Mouse (Mus musculus) liver, embryonic 14.5 days (tissue): ENCODE results near the gene Gm11213.

Source experiments
- CTCF ChIP-seq: IDR thresholded peaks from 2 replicates; pipeline ENCODE4 v1.5.1; 2016; ENCODE audit warnings: antibody characterized with exemption, low read depth, control low read depth
- EP300 ChIP-seq: IDR thresholded peaks from 2 replicates; pipeline ENCODE4 v1.6.1; 2016; ENCODE audit warnings: antibody characterized with exemption, low read depth

DNA sequence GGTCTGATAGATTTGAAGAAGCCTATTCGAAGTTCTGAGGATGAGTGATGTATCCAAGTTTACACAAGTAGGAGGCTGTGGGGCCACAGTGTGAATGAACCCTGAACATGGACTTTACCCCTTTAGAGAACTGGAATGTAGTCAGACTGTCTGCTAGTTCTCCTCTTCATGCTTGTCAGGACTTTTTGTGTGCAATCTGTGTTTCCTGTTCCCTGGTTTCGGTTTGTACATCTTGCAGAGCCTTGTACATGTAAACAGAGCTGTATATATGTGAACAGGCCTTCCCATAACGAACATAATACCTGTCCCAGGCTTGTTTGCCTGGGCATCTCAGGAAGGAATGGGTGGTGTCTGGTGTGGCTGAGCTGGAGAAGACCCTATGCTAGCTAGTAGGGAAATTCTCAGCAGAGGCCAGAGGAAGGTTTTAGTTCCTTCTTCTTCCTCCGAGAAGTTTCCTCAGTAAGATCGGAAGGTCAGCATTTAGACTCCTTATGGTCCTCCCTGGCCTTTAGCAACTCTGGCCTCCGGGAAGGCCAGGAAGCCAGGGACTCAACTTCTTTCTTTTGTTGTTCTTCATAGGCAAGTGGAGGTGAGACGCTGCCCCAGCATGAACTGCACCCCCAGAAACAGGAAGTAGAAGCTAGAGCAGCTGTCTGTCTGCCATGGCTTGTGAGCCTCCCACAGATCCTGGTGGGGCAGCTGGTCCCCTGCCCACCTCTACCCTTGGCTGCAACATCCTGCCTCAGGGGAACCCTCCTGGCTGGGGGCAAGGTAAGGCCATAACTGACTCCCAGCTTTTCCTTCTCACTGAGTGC is 43.0 kb downstream of the Gm11213 start:
- TF ChIP-seq EP300, result no peak
- TF ChIP-seq CTCF, result no peak
